Mouse (Mus musculus) hindbrain, embryonic 11.5 days (tissue): ENCODE measurements around the gene Rps28. TPM values are rescaled to one million over a fixed set of nuclear protein-coding genes. Genes with fewer than 3 reads are reported as not detected.

Source experiments
- ATAC-seq: fragments of 200-750 bp; cut with Nextera tagmentation; 2 replicates; pipeline ENCODE4 v1.8.0; 2017; ENCODE audit warnings: mild to moderate bottlenecking, moderate TSS enrichment, moderate library complexity; ENCODE audit not compliant: low FRiP score
- DNase-seq: peaks from one replicate; pipeline ENCODE4 v3.0.0-alpha.2; 2015; ENCODE audit warnings: low spot score
- H3K27ac ChIP-seq: fragments of 300-500 bp; sonication (generic); 2 replicates; pipeline ENCODE4 v1.5.1; 2014; ENCODE audit warnings: mild to moderate bottlenecking, low read depth, low read length
- H3K27me3 ChIP-seq: fragments of 300-500 bp; sonication (generic); 2 replicates; pipeline ENCODE4 v1.6.1; 2014; ENCODE audit warnings: mild to moderate bottlenecking, low read length, moderate library complexity, mixed read lengths; ENCODE audit not compliant: control insufficient read depth, insufficient read depth
- H3K36me3 ChIP-seq: fragments of 300-500 bp; sonication (generic); 2 replicates; pipeline ENCODE4 v1.6.1; 2014; ENCODE audit warnings: mild to moderate bottlenecking, low read length, moderate library complexity, mixed read lengths; ENCODE audit not compliant: control insufficient read depth, insufficient read depth
- H3K4me1 ChIP-seq: fragments of 300-500 bp; sonication (generic); replicated peaks from 2 replicates; pipeline ENCODE4 v1.6.1; 2014; ENCODE audit warnings: low read length, mixed read lengths; ENCODE audit not compliant: control insufficient read depth, insufficient read depth
- H3K4me2 ChIP-seq: fragments of 300-500 bp; sonication (generic); replicated peaks from 2 replicates; pipeline ENCODE4 v1.6.1; 2014; ENCODE audit warnings: mild to moderate bottlenecking, low read depth, low read length
- H3K4me3 ChIP-seq: fragments of 300-500 bp; sonication (generic); 2 replicates; pipeline ENCODE4 v1.5.1; 2014; ENCODE audit warnings: low read depth, low read length
- H3K9ac ChIP-seq: fragments of 300-500 bp; sonication (generic); 2 replicates; pipeline ENCODE4 v1.6.1; 2014; ENCODE audit warnings: low read depth, low read length
- H3K9me3 ChIP-seq: fragments of 300-500 bp; sonication (generic); 2 replicates; pipeline ENCODE4 v1.6.1; 2016; ENCODE audit warnings: low read length; ENCODE audit not compliant: control insufficient read depth
- WGBS: fragments of 180-500 bp; shearing (Covaris S2); extraction: QIAGEN DNeasy Blood & Tissue Kit; methylation state at CpG from one replicate; pipeline ENCODE4 v1.1.7; 2014; 5-methylcytosine and 5-hydroxymethylcytosine counted together
- polyA plus RNA-seq: library from polyadenylated mRNA; unstranded; fragments of >200 nt; fragmentation: Nextera tagmentation; extraction: Ambion mirVana; gene quantifications from 2 replicates; pipeline ENCODE4 v1.2.1, GENCODE M21; 2014

The Rps28 gene
- polyA plus RNA-seq, 1 experiment from 2014 or later: 706 TPM

- Histone ChIP-seq H3K9me3 (no peaks in the 10 kb centered on the region), H3K27me3 (no peaks in the 10 kb centered on the region), H3K9ac (no peak overlapping the region), H3K36me3 (no peaks in the 10 kb centered on the region), H3K4me1 (no peaks in the 10 kb centered on the region), H3K4me3 (no peak overlapping the region), H3K4me2 (no peak overlapping the region), H3K27ac (no peak overlapping the region)
- ATAC-seq: no peak
- no peak for DNase-seq
- WGBS: 95% methylated on average over 6 of the region's 6 CpGs
Observed at GRCm38 (mm10) chr17:33773871-33774572, 50.3 kb downstream of the Rps28 start.

- 85% methylated on average over 6 of the region's 6 CpGs for WGBS
- Histone ChIP-seq H3K36me3 (no peaks in the 10 kb centered on the region), H3K27ac (no peak overlapping the region), H3K4me2 (no peak overlapping the region), H3K4me3 (no peak overlapping the region), H3K4me1 (no peaks in the 10 kb centered on the region), H3K9ac (no peak overlapping the region), H3K27me3 (no peaks in the 10 kb centered on the region), H3K9me3 (no peaks in the 10 kb centered on the region)
- ATAC-seq (no peak), DNase-seq (no peak)
Observed at GRCm38 (mm10) chr17:33773426-33773825, 50.9 kb downstream of the Rps28 start.

GRCm38 (mm10) chr17:33771617-33772016 is 52.7 kb downstream of the Rps28 start:
- Histone ChIP-seq H3K36me3 (no peaks in the 10 kb centered on the region), H3K9me3 (no peaks in the 10 kb centered on the region), H3K4me2 (no peak overlapping the region), H3K4me3 (no peak overlapping the region), H3K4me1 (no peaks in the 10 kb centered on the region), H3K9ac (no peak overlapping the region), H3K27me3 (no peaks in the 10 kb centered on the region), H3K27ac (no peak overlapping the region)
- WGBS: 94% methylated on average over 4 of the region's 4 CpGs
- DNase-seq (no peak), ATAC-seq (no peak)

Other genes starting within 250 kb of the Rps28 start
- 66.0 and 67.1 TPM in 2 replicates for gene Zfp414, start 195.5 kb downstream of the Rps28 start, polyA plus RNA-seq
- 0.46 and 0.71 TPM in 2 replicates for gene Pram1, start 186.5 kb downstream of the Rps28 start, polyA plus RNA-seq
- 506 and 558 TPM in 2 replicates for gene Hnrnpm, start 137.7 kb downstream of the Rps28 start, polyA plus RNA-seq
- gene March2, start 105.9 kb downstream of the Rps28 start, polyA plus RNA-seq: 40.2 and 45.4 TPM in 2 replicates
- gene Rab11b, start 64.0 kb downstream of the Rps28 start, polyA plus RNA-seq: 334 and 359 TPM in 2 replicates
- 22.0 and 22.5 TPM in 2 replicates for gene Angptl4, start 42.7 kb downstream of the Rps28 start, polyA plus RNA-seq
- gene Kank3, start 14.0 kb downstream of the Rps28 start, polyA plus RNA-seq: 22.7 and 30.1 TPM in 2 replicates
- gene Ndufa7, start within 50 bp of the Rps28 start, polyA plus RNA-seq: 445 and 467 TPM in 2 replicates
- gene Cd320, start 18.5 kb upstream of the Rps28 start, polyA plus RNA-seq: 73.7 and 76.1 TPM in 2 replicates
- not detected in 2 replicates for gene Gm7029, start 49.3 kb upstream of the Rps28 start, polyA plus RNA-seq
- 5.3 and 9.9 TPM in 2 replicates for gene Kifc1, start 66.1 kb upstream of the Rps28 start, polyA plus RNA-seq
- gene Platr17, start 80.6 kb upstream of the Rps28 start, polyA plus RNA-seq: 0.86 TPM in 1 of 2 replicates, not detected in the other
- 47.0 and 60.0 TPM in 2 replicates for gene Daxx, start 84.9 kb upstream of the Rps28 start, polyA plus RNA-seq
- gene Tapbp, start 91.3 kb upstream of the Rps28 start, polyA plus RNA-seq: 14.5 and 16.6 TPM in 2 replicates
- 8.1 and 9.3 TPM in 2 replicates for gene Zbtb22, start 91.3 kb upstream of the Rps28 start, polyA plus RNA-seq
- 32.5 and 32.9 TPM in 2 replicates for gene Rgl2, start 105.0 kb upstream of the Rps28 start, polyA plus RNA-seq
- gene Pfdn6, start 115.8 kb upstream of the Rps28 start, polyA plus RNA-seq: 201 and 205 TPM in 2 replicates
- 26.8 and 29.4 TPM in 2 replicates for gene Wdr46, start 116.1 kb upstream of the Rps28 start, polyA plus RNA-seq
- 4.8 and 5.3 TPM in 2 replicates for gene B3galt4, start 126.9 kb upstream of the Rps28 start, polyA plus RNA-seq
- gene Vps52, start 131.2 kb upstream of the Rps28 start, polyA plus RNA-seq: 38.2 and 39.4 TPM in 2 replicates
- gene Rps18, start 131.4 kb upstream of the Rps28 start, polyA plus RNA-seq: 1,221 and 1,241 TPM in 2 replicates
- 18.7 and 19.4 TPM in 2 replicates for gene H2-K1, start 175.8 kb upstream of the Rps28 start, polyA plus RNA-seq
- 5.9 and 6.3 TPM in 2 replicates for gene Ring1, start 200.1 kb upstream of the Rps28 start, polyA plus RNA-seq
- gene H2-Ke6, start 203.5 kb upstream of the Rps28 start, polyA plus RNA-seq: 50.5 and 54.8 TPM in 2 replicates
- 75.9 and 80.3 TPM in 2 replicates for gene Slc39a7, start 207.1 kb upstream of the Rps28 start, polyA plus RNA-seq
- 16.3 and 16.8 TPM in 2 replicates for gene Rxrb, start 207.2 kb upstream of the Rps28 start, polyA plus RNA-seq
- 0.91 and 1.4 TPM in 2 replicates for gene Col11a2, start 214.9 kb upstream of the Rps28 start, polyA plus RNA-seq